Mouse (Mus musculus) heart, adult 2 months (tissue): Measurements from ENCODE around the gene Pym1. TPM values are rescaled to one million over a fixed set of nuclear protein-coding genes. Genes with fewer than 3 reads are reported as not detected.
"Not testable (repeated sequence)": the region's sequence is repeated elsewhere in the genome, so short reads cannot be mapped to it uniquely, and the experiment has no call there.

Experiments used
- DNase-seq, 2 experiments: peaks; one replicate each; pipeline ENCODE4 v3.0.0; 2021
- H3K27ac ChIP-seq: fragments of 200-600 bp; 2 replicates; pipeline ENCODE4 v1.8.1; 2022
- H3K27me3 ChIP-seq: fragments of 200-500 bp; 2 replicates; pipeline ENCODE4 v1.6.1; 2012; ENCODE audit warnings: mild to moderate bottlenecking, low read length, inconsistent platforms, mixed read lengths; ENCODE audit not compliant: control insufficient read depth, insufficient read depth
- H3K36me3 ChIP-seq: fragments of 200-500 bp; 2 replicates; pipeline ENCODE4 v1.6.1; 2012; ENCODE audit warnings: low read length, inconsistent platforms; ENCODE audit not compliant: control insufficient read depth, insufficient read depth
- H3K4me1 ChIP-seq: fragments of 200-500 bp; 2 replicates; pipeline ENCODE4 v1.6.1; 2011; ENCODE audit warnings: low read length; ENCODE audit not compliant: control insufficient read depth, insufficient read depth
- H3K4me3 ChIP-seq: fragments of 200-600 bp; 2 replicates; pipeline ENCODE4 v1.8.1; 2022
- H3K79me2 ChIP-seq: fragments of 200-500 bp; replicated peaks from 2 replicates; pipeline ENCODE4 v1.6.1; 2012; ENCODE audit warnings: mild to moderate bottlenecking, inconsistent platforms, low read length, moderate library complexity, mixed read lengths; ENCODE audit not compliant: control insufficient read depth, insufficient read depth
- H3K9ac ChIP-seq: fragments of 200-500 bp; 2 replicates; pipeline ENCODE4 v1.6.1; 2012; ENCODE audit warnings: low read depth, mild to moderate bottlenecking, control low read depth, inconsistent platforms, low read length, mixed read lengths
- CTCF ChIP-seq: fragments of 200-600 bp; IDR thresholded peaks from 2 replicates; pipeline ENCODE4 v1.8.1; 2022; ENCODE audit warnings: antibody characterized with exemption, mild to moderate bottlenecking, moderate library complexity
- EP300 ChIP-seq: fragments of 200-500 bp; IDR thresholded peaks from 2 replicates; pipeline ENCODE4 v1.6.1; 2011; ENCODE audit warnings: low read depth, low read length, control low read depth; ENCODE audit not compliant: insufficient read depth
- POLR2A ChIP-seq: fragments of 200-500 bp; IDR thresholded peaks from 2 replicates; pipeline ENCODE4 v1.6.1; 2011; ENCODE audit warnings: mild to moderate bottlenecking, low read depth, low read length, control low read depth; ENCODE audit not compliant: insufficient read depth
- WGBS: fragments of 180-500 bp; shearing (Covaris S2); methylation state at CpG from one replicate; pipeline ENCODE4 v1.1.7; 2018; 5-methylcytosine and 5-hydroxymethylcytosine counted together
- intact Hi-C: fragments of 180-260 bp; cut with DNase I; formaldehyde crosslinking; loops from one replicate; pipeline ENCODE4 v1.15.1; 2025
- polyA plus RNA-seq: library from polyadenylated mRNA; depleted of rRNA; stranded (reverse); fragments of >200 nt; gene quantifications from 2 replicates; pipeline ENCODE4 v1.2.3, GENCODE M21; 2012
- total RNA-seq, 2 experiments: library from RNA; stranded (reverse); gene quantifications; 2 replicates each; pipeline ENCODE4 v1.2.3; 2021

The Pym1 gene
- total and polyA plus RNA-seq, 3 experiments, result 7.9 to 9.4 (median 8.6) TPM

DNA sequence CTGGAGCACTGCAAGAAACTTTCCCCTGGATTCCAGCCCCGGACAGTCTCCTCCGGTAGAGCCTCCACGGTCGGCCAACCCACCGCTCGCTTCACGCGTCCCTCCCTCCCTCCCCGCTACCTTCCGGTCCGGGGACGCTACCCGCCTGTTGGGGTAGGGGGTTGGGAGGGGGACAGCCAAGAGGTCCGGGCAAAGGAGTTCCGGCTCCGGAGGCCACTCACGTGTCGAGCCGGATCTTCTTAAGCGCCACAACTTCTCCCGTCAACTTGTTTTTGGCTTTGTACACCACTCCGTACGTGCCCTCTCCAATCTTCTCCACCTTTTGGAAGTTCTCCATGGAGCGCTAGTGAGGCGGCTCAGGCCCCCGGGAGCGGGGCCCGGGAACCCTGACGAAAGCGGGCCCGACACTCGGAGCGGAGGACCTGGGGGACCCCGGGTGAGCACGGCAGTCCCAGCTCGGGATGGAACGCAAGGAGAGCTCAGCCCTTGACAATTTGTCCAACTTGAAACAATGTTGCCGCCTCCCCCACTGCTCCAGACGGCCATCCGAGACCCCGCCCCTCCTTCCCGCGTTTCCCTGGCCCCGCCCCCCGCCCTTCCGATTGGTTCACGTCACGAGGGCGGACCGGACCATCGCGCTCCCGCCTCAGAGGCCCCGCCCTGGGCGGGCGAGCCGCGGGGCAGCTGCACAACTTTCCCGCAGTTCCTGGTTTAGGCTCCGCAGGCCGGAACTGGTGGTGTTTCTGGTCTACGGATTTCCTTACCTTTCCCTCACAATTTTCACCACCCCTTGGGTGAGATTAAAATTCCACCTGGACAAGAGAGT lies 43.0 kb upstream of the Pym1 start, which contains the start of gene Cdk2:
Cdk2 (minus strand) TSS at position 541 of the 826 bp plus-strand sequence.
- WGBS, result under 1% methylated on average over 62 of the region's 62 CpGs
- Histone ChIP-seq H3K27ac (peak within 1 kb of the TSS; percentile 85), H3K4me3 (peak within 1 kb of the TSS; percentile 54), H3K9ac (peak within 1 kb of the TSS; percentile 74), H3K36me3 (no peaks in the 10 kb centered on the region), H3K27me3 (no peaks in the 10 kb centered on the region), H3K79me2 (no peaks in the 10 kb centered on the region), H3K4me1 (peaks cover 3% of the 10 kb centered on the region)
- DNase-seq, result peak; percentile 94 to 95
- TF ChIP-seq EP300 (0 out of 2 replicates have a peak, but pooled peaks have one; percentile 2), POLR2A (peak; percentile 98), CTCF (peak; percentile 19; the same call in 1 of the 2 replicates)
- intact Hi-C loops, result no loop called here

DNA sequence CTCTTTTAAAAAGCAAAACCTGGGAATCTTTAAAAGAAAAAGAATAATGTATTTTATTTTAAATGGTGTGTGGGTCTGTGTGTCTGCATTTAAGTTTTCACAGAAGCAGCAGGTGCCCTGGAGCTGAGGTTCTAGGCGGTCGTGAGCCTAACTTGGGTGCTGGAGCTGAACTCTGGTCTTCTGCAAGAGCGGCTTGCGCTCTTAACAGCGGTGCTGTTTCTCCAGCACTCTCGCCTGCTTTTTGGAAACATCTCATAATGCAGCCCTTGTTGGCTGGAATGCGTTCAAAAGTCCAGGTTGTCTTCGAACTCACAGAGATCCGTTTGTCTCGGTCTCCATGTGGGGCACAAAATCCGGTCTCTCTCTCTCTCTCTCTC lies 42.4 kb upstream of the Pym1 start:
- Histone ChIP-seq H3K4me3 (peak overlapping the region; percentile 54), H3K36me3 (no peaks in the 10 kb centered on the region), H3K79me2 (no peaks in the 10 kb centered on the region), H3K27me3 (no peaks in the 10 kb centered on the region), H3K27ac (peak overlapping the region; percentile 85), H3K9ac (peak overlapping the region; percentile 60), H3K4me1 (peaks cover 3% of the 10 kb centered on the region)
- intact Hi-C loops, result no loop called here
- DNase-seq, result peak in 1 of 2 experiments; percentile 39
- WGBS, result 8% methylated on average over 11 of the region's 11 CpGs
- TF ChIP-seq CTCF (no peak), POLR2A (no peak), EP300 (no peak)

DNA sequence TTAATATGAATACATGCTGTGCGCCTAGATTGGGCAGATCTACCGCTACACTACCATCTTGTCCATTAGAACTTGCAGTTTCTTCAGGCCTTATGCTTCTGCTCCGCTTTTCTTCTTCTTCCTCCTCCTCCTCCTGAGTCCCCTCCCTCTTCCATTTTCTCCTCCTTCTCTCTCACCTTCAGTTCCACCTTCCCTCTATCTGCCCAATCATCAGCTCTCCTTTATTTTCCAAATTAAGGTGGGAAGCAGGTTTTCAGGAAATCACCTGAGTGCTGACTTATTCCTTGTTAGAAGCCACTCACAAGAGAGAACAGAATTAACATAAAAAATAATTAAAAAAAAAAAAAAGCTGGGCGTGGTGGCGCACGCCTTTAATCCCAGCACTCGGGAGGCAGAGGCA lies 36.4 kb upstream of the Pym1 start:
- H3K27me3 ChIP-seq, H3K4me3 ChIP-seq, DNase-seq, H3K36me3 ChIP-seq, H3K27ac ChIP-seq, H3K9ac ChIP-seq, H3K79me2 ChIP-seq, intact Hi-C loops, H3K4me1 ChIP-seq: not testable (repeated sequence)
- 93% methylated on average over 7 of the region's 7 CpGs for WGBS

DNA sequence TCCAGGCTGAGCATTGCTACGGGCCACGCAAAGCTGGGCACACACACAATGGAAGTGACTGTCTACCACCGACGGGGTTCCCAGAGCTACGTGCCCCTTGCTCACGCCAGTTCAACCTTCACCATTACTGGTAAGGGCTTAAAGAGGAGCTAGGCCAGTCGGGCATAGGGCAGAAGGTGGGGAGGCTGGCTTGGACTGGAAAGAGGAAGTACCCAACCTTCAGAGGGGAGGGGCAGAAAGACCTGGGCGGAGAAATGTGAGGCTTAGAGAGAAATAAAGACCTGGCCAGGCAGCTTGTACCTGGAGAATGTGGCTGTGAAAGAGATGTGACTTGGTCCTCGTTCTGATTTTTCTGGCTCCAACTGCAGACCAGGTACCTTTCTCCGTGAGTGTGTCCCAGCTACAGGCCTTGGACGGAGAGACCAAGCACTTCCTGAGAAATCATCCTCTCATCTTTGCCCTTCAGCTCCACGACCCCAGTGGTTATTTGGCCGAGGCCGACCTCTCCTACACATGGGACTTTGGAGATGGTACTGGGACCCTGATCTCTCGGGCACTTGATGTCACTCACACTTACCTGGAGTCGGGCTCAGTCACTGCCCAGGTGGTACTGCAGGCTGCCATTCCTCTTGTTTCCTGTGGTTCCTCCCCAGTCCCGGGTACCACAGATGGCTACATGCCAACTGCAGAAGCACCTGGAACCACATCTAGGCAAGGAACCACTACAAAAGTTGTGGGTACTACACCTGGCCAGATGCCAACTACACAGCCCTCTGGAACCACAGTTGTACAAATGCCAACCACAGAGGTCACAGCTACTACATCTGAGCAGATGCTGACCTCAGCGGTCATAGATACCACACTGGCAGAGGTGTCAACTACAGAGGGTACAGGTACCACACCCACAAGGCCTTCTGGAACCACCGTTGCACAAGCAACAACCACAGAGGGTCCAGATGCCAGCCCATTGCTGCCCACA lies 31.8 kb upstream of the Pym1 start:
- Histone ChIP-seq H3K4me1 (no peaks in the 10 kb centered on the region), H3K36me3 (no peaks in the 10 kb centered on the region), H3K27ac (no peak overlapping the region), H3K9ac (no peak overlapping the region), H3K27me3 (no peaks in the 10 kb centered on the region), H3K4me3 (no peak overlapping the region), H3K79me2 (no peaks in the 10 kb centered on the region)
- peak in 1 of 2 experiments; percentile 13 for DNase-seq
- intact Hi-C loops, result no loop called here
- WGBS, result 80% methylated on average over 19 of the region's 19 CpGs
- TF ChIP-seq EP300 (no peak), POLR2A (no peak), CTCF (no peak)

DNA sequence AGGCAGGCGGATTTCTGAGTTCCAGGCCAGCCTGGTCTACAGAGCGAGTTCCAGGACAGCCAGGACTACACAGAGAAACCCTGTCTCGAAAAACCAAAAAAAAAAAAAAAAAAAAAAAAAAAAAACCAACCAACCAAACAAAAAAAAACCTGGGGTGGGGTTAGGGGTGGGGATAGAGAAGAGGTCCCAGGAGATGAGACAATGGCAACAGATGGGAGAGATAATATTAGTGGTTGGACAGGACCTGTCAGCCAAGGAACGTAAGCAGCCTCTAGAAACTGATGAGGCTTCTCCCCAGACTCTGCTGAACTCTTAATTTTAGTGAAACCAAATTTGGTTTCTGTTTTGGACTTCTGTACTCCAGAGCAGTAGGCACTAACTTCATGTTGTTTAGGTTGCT lies 22.2 kb upstream of the Pym1 start:
- WGBS, result 81% methylated on average over 4 of the region's 4 CpGs

DNA sequence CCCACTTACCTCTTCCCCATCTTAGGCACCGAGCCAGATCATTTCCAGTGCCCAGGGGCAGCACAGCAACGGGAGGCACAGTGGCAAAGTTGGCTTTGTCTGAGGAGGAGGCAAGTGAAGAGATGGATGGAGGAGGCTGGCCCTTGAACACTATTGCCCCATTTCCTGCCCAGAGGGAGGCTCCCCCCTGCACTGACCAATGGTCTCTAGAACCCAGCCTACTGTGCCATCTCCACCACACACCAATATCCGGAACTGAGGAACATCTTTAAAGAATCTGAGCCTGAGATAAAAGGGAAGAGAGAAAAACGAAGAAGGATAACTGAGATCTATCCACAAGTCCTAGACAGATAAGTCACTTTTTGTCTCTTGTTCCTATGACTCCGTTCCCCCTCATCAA lies 19.6 kb upstream of the Pym1 start:
- WGBS, result 79% methylated on average over 5 of the region's 5 CpGs
- H3K9ac ChIP-seq, result no peak overlapping the region
- no peak for DNase-seq
- no peaks in the 10 kb centered on the region for H3K27me3 ChIP-seq
- H3K4me1 ChIP-seq, result no peaks in the 10 kb centered on the region; the same call in 1 of the 2 replicates
- no peak overlapping the region for H3K4me3 ChIP-seq
- H3K36me3 ChIP-seq, result no peaks in the 10 kb centered on the region
- H3K79me2 ChIP-seq, result no peaks in the 10 kb centered on the region
- no peak overlapping the region for H3K27ac ChIP-seq
- TF ChIP-seq EP300 (no peak), POLR2A (no peak), CTCF (no peak)
- intact Hi-C loops, result no loop called here

More for the DNA sequence above, 22.2 kb upstream of the Pym1 start:
- H3K4me1 ChIP-seq, H3K9ac ChIP-seq, H3K36me3 ChIP-seq, H3K79me2 ChIP-seq, DNase-seq, H3K27ac ChIP-seq, H3K27me3 ChIP-seq, H3K4me3 ChIP-seq, intact Hi-C loops: not testable (repeated sequence)
